Mouse (Mus musculus) spleen, adult 2 months (tissue): ENCODE results near the gene Ugt1a10.

Experiments
- CTCF ChIP-seq: fragments of 200-500 bp; IDR thresholded peaks from 2 replicates; pipeline ENCODE4 v1.5.1; 2011; ENCODE audit warnings: mild to moderate bottlenecking, inconsistent platforms; ENCODE audit not compliant: insufficient read depth, insufficient read length, insufficient replicate concordance; ENCODE audit errors: extremely low read depth
- POLR2A ChIP-seq: fragments of 200-500 bp; IDR thresholded peaks from 2 replicates; pipeline ENCODE4 v1.6.1; 2011; ENCODE audit warnings: low read depth, low read length, inconsistent platforms

- no peak for TF ChIP-seq CTCF
- TF ChIP-seq POLR2A: no peak
Observed at GRCm38 (mm10) chr1:88092341-88092740, 37.2 kb downstream of the Ugt1a10 start.
